Mouse (Mus musculus): ENCODE measurements around the gene Fcer1g.
A peak's percentile ranks its signal among the peaks of the same experiment; 100 is the strongest.
"Not testable (repeated sequence)": the region's sequence is repeated elsewhere in the genome, so short reads cannot be mapped to it uniquely, and the experiment has no call there.

Gene Fcer1g

GRCm38 (mm10) chr1:171241952-171242351, 7.8 kb upstream of the Fcer1g start:
- DNase-seq (ENCODE audit: low spot score) = not testable (repeated sequence)

GRCm38 (mm10) chr1:171240911-171241310, 6.7 kb upstream of the Fcer1g start:
- no peak for DNase-seq (ENCODE audit: low spot score)

GRCm38 (mm10) chr1:171239992-171240744, 6.0 kb upstream of the Fcer1g start:
- no peak for DNase-seq (ENCODE audit: low spot score)

GRCm38 (mm10) chr1:171238463-171238862, 4.3 kb upstream of the Fcer1g start:
- peak; percentile 77 for DNase-seq (ENCODE audit: low spot score)

- DNase-seq (ENCODE audit: low spot score) = peak; percentile 85
Observed at GRCm38 (mm10) chr1:171237438-171237837, 3.3 kb upstream of the Fcer1g start.

GRCm38 (mm10) chr1:171235791-171236190, 1.6 kb upstream of the Fcer1g start:
- no peak for DNase-seq (ENCODE audit: low spot score)

- no peak for DNase-seq (ENCODE audit: low spot score)
Observed at GRCm38 (mm10) chr1:171234538-171234937, 373 bp upstream of the Fcer1g start.

- no peak for DNase-seq (ENCODE audit: low spot score)
Observed at GRCm38 (mm10) chr1:171232800-171233730, 1.1 kb downstream of the Fcer1g start.

- no peak for DNase-seq (ENCODE audit: low spot score)
Observed at GRCm38 (mm10) chr1:171232348-171232747, 1.8 kb downstream of the Fcer1g start.

- no peak for DNase-seq (ENCODE audit: low spot score)
Observed at GRCm38 (mm10) chr1:171231844-171232243, 2.3 kb downstream of the Fcer1g start.

- DNase-seq (ENCODE audit: low spot score) = no peak
Observed at GRCm38 (mm10) chr1:171230215-171230614, 4.0 kb downstream of the Fcer1g start.

GRCm38 (mm10) chr1:171229750-171230149, 4.4 kb downstream of the Fcer1g start:
- DNase-seq (ENCODE audit: low spot score) = no peak

- peak; percentile 19 for DNase-seq (ENCODE audit: low spot score)
Observed at GRCm38 (mm10) chr1:171227879-171228278, 6.3 kb downstream of the Fcer1g start.

GRCm38 (mm10) chr1:171226780-171227179, 7.4 kb downstream of the Fcer1g start:
- peak; percentile 10 for DNase-seq (ENCODE audit: low spot score)

- peak; percentile 87 for DNase-seq (ENCODE audit: low spot score)
Observed at GRCm38 (mm10) chr1:171224857-171225256, 9.3 kb downstream of the Fcer1g start, which contains the start of gene Apoa2. Gene Apoa2, plus strand, starts transcription at chr1:171225054.

- peak; percentile 85 for DNase-seq (ENCODE audit: low spot score)
Observed at GRCm38 (mm10) chr1:171223796-171224195, 10.4 kb downstream of the Fcer1g start.

GRCm38 (mm10) chr1:171223168-171223567, 11.0 kb downstream of the Fcer1g start:
- DNase-seq (ENCODE audit: low spot score) = peak; percentile 17

GRCm38 (mm10) chr1:171222238-171223155, 11.7 kb downstream of the Fcer1g start, which contains the start of gene Tomm40l:
Gene Tomm40l, minus strand, starts transcription at chr1:171222514.
- DNase-seq (ENCODE audit: low spot score) = peak; percentile 98

- no peak for DNase-seq (ENCODE audit: low spot score)
Observed at GRCm38 (mm10) chr1:171221281-171222193, 12.6 kb downstream of the Fcer1g start.

- peak; percentile 69 for DNase-seq (ENCODE audit: low spot score)
Observed at GRCm38 (mm10) chr1:171220871-171221270, 13.3 kb downstream of the Fcer1g start.
